In genomic region chr13:51638958-51639357, GRCm38 (mm10) we compare ENCODE assay signal across 11 mouse cellular contexts. TPM values are rescaled to one million over a fixed set of nuclear protein-coding genes. Genes with fewer than 3 reads are reported as not detected.
DNase-seq lines count a peak whose midpoint lies in the region; ATAC-seq and TF ChIP-seq lines count a peak whose summit lies in the region.
"Had no signal": no experiment of that assay in that cellular context is flagged by ENCODE, and none has a peak within 500 bp of the region (broad histone marks: within the 10 kb centered on the region; RNA-seq: fewer than 3 reads in every experiment).

No protein-coding gene starts in this region.

- DNase-seq in 3T3-L1 (ENCODE audit: low read depth, low spot score) = peak; percentile 22
- peak; percentile 79 for DNase-seq in induced T-regulatory cell, adult 2 months (ENCODE audit: low read depth)
- no peak for DNase-seq in cerebellum, postnatal 25 days
- DNase-seq in layer of hippocampus, adult 9-11 months = no peak
- DNase-seq: kidney, adult 8-10 months had no signal

- H3K9me3 ChIP-seq in intestine, postnatal 0 days (ENCODE audit: control insufficient read depth) = no peaks in the 10 kb centered on the region
- no peaks in the 10 kb centered on the region for H3K9me3 ChIP-seq in intestine, embryonic 16.5 days (ENCODE audit: control insufficient read depth, low read length)
- no peaks in the 10 kb centered on the region for H3K9me3 ChIP-seq in E14TG2a.4 (ENCODE audit: low read length)
- no peaks in the 10 kb centered on the region for H3K9me3 ChIP-seq in midbrain, embryonic 16.5 days (replicated peaks; ENCODE audit: control insufficient read depth, low read length, poor library complexity, severe bottlenecking)
- H3K9me3 ChIP-seq: G1E had no signal

- no peak overlapping the region for H3K27ac ChIP-seq in intestine, postnatal 0 days (ENCODE audit: low read depth, low read length)
- H3K27ac ChIP-seq in intestine, embryonic 16.5 days (ENCODE audit: low read length) = no peak overlapping the region
- no peak overlapping the region for H3K27ac ChIP-seq in midbrain, embryonic 16.5 days (ENCODE audit: low read length)

- no peaks in the 10 kb centered on the region for H3K36me3 ChIP-seq in intestine, postnatal 0 days (ENCODE audit: control insufficient read depth, insufficient read depth)
- H3K36me3 ChIP-seq in intestine, embryonic 16.5 days (ENCODE audit: control insufficient read depth, insufficient read depth, low read length) = no peaks in the 10 kb centered on the region
- H3K36me3 ChIP-seq in E14TG2a.4 (ENCODE audit: insufficient read depth, low read length) = no peaks in the 10 kb centered on the region
- H3K36me3 ChIP-seq in midbrain, embryonic 16.5 days (ENCODE audit: control insufficient read depth, insufficient read depth, low read length) = no peaks in the 10 kb centered on the region
- H3K36me3 ChIP-seq: G1E had no signal

- H3K4me2 ChIP-seq in intestine, postnatal 0 days (replicated peaks; ENCODE audit: low read depth) = no peak overlapping the region
- no peak overlapping the region for H3K4me2 ChIP-seq in intestine, embryonic 16.5 days (ENCODE audit: low read depth, low read length)
- no peak overlapping the region for H3K4me2 ChIP-seq in midbrain, embryonic 16.5 days (ENCODE audit: low read length)

- peak; percentile 43; the same call in 1 of the 2 replicates for TF ChIP-seq CTCF in intestine, postnatal 0 days (IDR thresholded peaks at IDR 0.05; ENCODE audit: low read depth)
- TF ChIP-seq CTCF in E14TG2a.4 (conservative IDR thresholded peaks at IDR 0.05; ENCODE audit: low read length) = peak; percentile 43

- WGBS in intestine, postnatal 0 days = 76% methylated on average over 4 of the region's 4 CpGs
- WGBS in intestine, embryonic 16.5 days = 81% methylated on average over 4 of the region's 4 CpGs
- WGBS in midbrain, embryonic 16.5 days = 94% methylated on average over 4 of the region's 4 CpGs

- H3K27me3 ChIP-seq in intestine, postnatal 0 days (replicated peaks; ENCODE audit: control insufficient read depth, insufficient read depth, low read length) = no peaks in the 10 kb centered on the region
- no peaks in the 10 kb centered on the region for H3K27me3 ChIP-seq in intestine, embryonic 16.5 days (replicated peaks; ENCODE audit: control insufficient read depth, insufficient read depth, low read length)
- H3K27me3 ChIP-seq in E14TG2a.4 (ENCODE audit: insufficient read depth, low read length) = no peaks in the 10 kb centered on the region
- no peaks in the 10 kb centered on the region for H3K27me3 ChIP-seq in midbrain, embryonic 16.5 days (ENCODE audit: control insufficient read depth, insufficient read depth, low read depth, low read length)

- no peak for ATAC-seq in intestine, postnatal 0 days
- ATAC-seq in intestine, embryonic 16.5 days = no peak
- ATAC-seq in midbrain, embryonic 16.5 days = no peak

- no peak overlapping the region for H3K4me3 ChIP-seq in intestine, postnatal 0 days (ENCODE audit: low read depth, low read length)
- H3K4me3 ChIP-seq in intestine, embryonic 16.5 days (ENCODE audit: low read length) = no peak overlapping the region
- H3K4me3 ChIP-seq in E14TG2a.4 (replicated peaks; ENCODE audit: low read length) = no peak overlapping the region
- H3K4me3 ChIP-seq in midbrain, embryonic 16.5 days (ENCODE audit: low read depth, low read length) = no peak overlapping the region
- H3K4me3 ChIP-seq: erythroblast, embryonic 14.5 days had no signal

- H3K4me1 ChIP-seq in intestine, postnatal 0 days (replicated peaks; ENCODE audit: control insufficient read depth, insufficient read depth, low read length) = no peaks in the 10 kb centered on the region
- peaks cover 2% of the 10 kb centered on the region; the same call in 1 of the 2 replicates for H3K4me1 ChIP-seq in intestine, embryonic 16.5 days (ENCODE audit: control insufficient read depth, insufficient read depth, low read length)
- H3K4me1 ChIP-seq in E14TG2a.4 (replicated peaks; ENCODE audit: low read depth, low read length) = peaks cover 19% of the 10 kb centered on the region
- H3K4me1 ChIP-seq in midbrain, embryonic 16.5 days (ENCODE audit: control insufficient read depth, insufficient read depth, low read length) = no peaks in the 10 kb centered on the region

- H3K9ac ChIP-seq in intestine, postnatal 0 days (ENCODE audit: low read depth, low read length) = no peak overlapping the region
- H3K9ac ChIP-seq in intestine, embryonic 16.5 days (ENCODE audit: low read depth, low read length) = no peak overlapping the region
- no peak overlapping the region for H3K9ac ChIP-seq in midbrain, embryonic 16.5 days (ENCODE audit: low read depth, low read length)

RNA-seq across cellular contexts. Expression of gene Cks2, which starts 6.1 kb away (rescaled TPM):
- 109 and 119 TPM in 2 replicates for polyA plus RNA-seq in intestine, postnatal 0 days (2015; fragmentation: Nextera tagmentation; extraction: Ambion mirVana)
- 247 and 266 TPM in 2 replicates for polyA plus RNA-seq in intestine, embryonic 16.5 days (2015; fragmentation: Nextera tagmentation; extraction: Ambion mirVana)
- polyA plus RNA-seq in midbrain, embryonic 16.5 days (2015; fragmentation: Nextera tagmentation; extraction: Ambion mirVana) = 26.3 and 35.8 TPM in 2 replicates

RNA-seq across cellular contexts. Expression of gene Secisbp2, which starts 12.5 kb away (rescaled TPM):
- 20.2 and 26.1 TPM in 2 replicates for polyA plus RNA-seq in intestine, postnatal 0 days (2015; fragmentation: Nextera tagmentation; extraction: Ambion mirVana)
- 23.7 and 28.9 TPM in 2 replicates for polyA plus RNA-seq in intestine, embryonic 16.5 days (2015; fragmentation: Nextera tagmentation; extraction: Ambion mirVana)
- 29.4 and 33.6 TPM in 2 replicates for polyA plus RNA-seq in midbrain, embryonic 16.5 days (2015; fragmentation: Nextera tagmentation; extraction: Ambion mirVana)

Comparison
In these comparisons a context has a peak if more than half of its experiments do, and no peak if none do; other contexts are left out.
1. DNase-seq: peak in 3T3-L1 (single experiment) and induced T-regulatory cell, adult 2 months (single experiment); none in cerebellum, postnatal 25 days (0 of 2) and layer of hippocampus, adult 9-11 months (single experiment).